Mouse (Mus musculus): ENCODE results near the gene Pmepa1.

DNA sequence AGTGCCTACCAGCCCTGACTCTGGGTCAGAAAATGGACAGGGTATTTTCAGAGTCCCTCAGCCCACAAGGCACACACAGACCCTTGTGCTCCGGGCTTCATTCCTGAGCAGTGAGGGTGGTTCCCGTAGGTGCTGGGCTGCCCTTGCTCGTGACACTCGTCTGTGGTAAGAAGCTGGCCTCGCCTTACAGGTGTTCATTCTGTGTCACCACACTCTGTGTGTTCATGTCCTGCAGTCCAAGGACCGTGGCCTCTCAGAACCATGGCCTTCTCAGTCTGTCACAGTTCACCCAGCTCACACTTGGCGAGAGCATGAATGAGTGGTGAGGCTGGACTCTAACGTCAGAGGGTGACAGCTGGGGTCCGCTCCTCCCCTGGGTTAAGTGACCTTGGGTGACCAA is 20.1 kb upstream of the Pmepa1 start:
- no peak for TF ChIP-seq FLI1 (IDR thresholded peaks at IDR 0.05; ENCODE audit: low read length)
- TF ChIP-seq GATA1 (IDR thresholded peaks at IDR 0.05; ENCODE audit: borderline replicate concordance, low read length) = no peak
